Mouse (Mus musculus) adipocyte (in vitro differentiated cells): ENCODE results near the gene Mrtfa.

ENCODE experiments used
- DNase-seq: peaks from one replicate; pipeline ENCODE4 v3.0.0-alpha.2; 2016; ENCODE audit warnings: low spot score

The Mrtfa gene

GRCm38 (mm10) chr15:80989712-80990111 lies 200.8 kb downstream of the Mrtfa start:
- no peak for DNase-seq

GRCm38 (mm10) chr15:80988331-80988730 lies 202.2 kb downstream of the Mrtfa start:
- no peak for DNase-seq

- no peak for DNase-seq
Observed at GRCm38 (mm10) chr15:80983264-80983663, 207.3 kb downstream of the Mrtfa start.

GRCm38 (mm10) chr15:80981176-80981575 lies 209.4 kb downstream of the Mrtfa start:
- no peak for DNase-seq

- no peak for DNase-seq
Observed at GRCm38 (mm10) chr15:80979611-80980010, 210.9 kb downstream of the Mrtfa start.

- DNase-seq = peak; percentile 68
Observed at GRCm38 (mm10) chr15:80977620-80978334, 212.8 kb downstream of the Mrtfa start, which contains the start of gene Sgsm3. Gene Sgsm3 (plus strand): TSS chr15:80977765.

- DNase-seq = no peak
Observed at GRCm38 (mm10) chr15:80975666-80976065, 214.9 kb downstream of the Mrtfa start.

GRCm38 (mm10) chr15:80974311-80974710 lies 216.2 kb downstream of the Mrtfa start:
- DNase-seq = no peak

GRCm38 (mm10) chr15:80969371-80969770 lies 221.2 kb downstream of the Mrtfa start:
- no peak for DNase-seq
